Mouse (Mus musculus) liver, embryonic 16.5 days (tissue): ENCODE results near the gene Sppl3. TPM values are rescaled to one million over a fixed set of nuclear protein-coding genes. Genes with fewer than 3 reads are reported as not detected.

Experiments used
- ATAC-seq: fragments of 200-750 bp; cut with Nextera tagmentation; 2 replicates; pipeline ENCODE4 v1.8.0; 2017; ENCODE audit warnings: low read depth, mild to moderate bottlenecking, moderate number of reproducible peaks, moderate library complexity
- H3K27ac ChIP-seq: fragments of 300-500 bp; sonication (generic); 2 replicates; pipeline ENCODE4 v1.5.1; 2014; ENCODE audit warnings: mild to moderate bottlenecking, low read length
- H3K27me3 ChIP-seq: fragments of 300-500 bp; sonication (generic); 2 replicates; pipeline ENCODE4 v1.6.1; 2014; ENCODE audit warnings: low read depth, low read length, mixed read lengths; ENCODE audit not compliant: control insufficient read depth, insufficient read depth
- H3K36me3 ChIP-seq: fragments of 300-500 bp; sonication (generic); 2 replicates; pipeline ENCODE4 v1.6.1; 2014; ENCODE audit warnings: mild to moderate bottlenecking; ENCODE audit not compliant: control insufficient read depth, insufficient read depth
- H3K4me1 ChIP-seq: fragments of 300-500 bp; sonication (generic); 2 replicates; pipeline ENCODE4 v1.6.1; 2014; ENCODE audit warnings: low read depth, low read length, mixed read lengths; ENCODE audit not compliant: control insufficient read depth
- H3K4me2 ChIP-seq: fragments of 300-500 bp; sonication (generic); 2 replicates; pipeline ENCODE4 v1.6.1; 2014; ENCODE audit warnings: low read depth, low read length, mixed read lengths
- H3K4me3 ChIP-seq: fragments of 300-500 bp; sonication (generic); 2 replicates; pipeline ENCODE4 v1.5.1; 2014; ENCODE audit warnings: low read depth, mild to moderate bottlenecking, low read length
- H3K9ac ChIP-seq: fragments of 300-500 bp; sonication (generic); 2 replicates; pipeline ENCODE4 v1.6.1; 2014; ENCODE audit warnings: low read depth, low read length
- H3K9me3 ChIP-seq: fragments of 300-500 bp; sonication (generic); replicated peaks from 2 replicates; pipeline ENCODE4 v1.6.1; 2016; ENCODE audit warnings: low read length; ENCODE audit not compliant: control insufficient read depth
- WGBS: fragments of 180-500 bp; shearing (Covaris S2); extraction: QIAGEN DNeasy Blood & Tissue Kit; methylation state at CpG from one replicate; pipeline ENCODE4 v1.1.7; 2014; ENCODE audit not compliant: insufficient replicate concordance; 5-methylcytosine and 5-hydroxymethylcytosine counted together
- polyA plus RNA-seq: library from polyadenylated mRNA; unstranded; fragments of >200 nt; fragmentation: Nextera tagmentation; extraction: Ambion mirVana; gene quantifications from 2 replicates; pipeline ENCODE4 v1.2.1, GENCODE M21; 2015

The Sppl3 gene
- polyA plus RNA-seq, 1 experiment from 2014 or later = 3.2 TPM

DNA sequence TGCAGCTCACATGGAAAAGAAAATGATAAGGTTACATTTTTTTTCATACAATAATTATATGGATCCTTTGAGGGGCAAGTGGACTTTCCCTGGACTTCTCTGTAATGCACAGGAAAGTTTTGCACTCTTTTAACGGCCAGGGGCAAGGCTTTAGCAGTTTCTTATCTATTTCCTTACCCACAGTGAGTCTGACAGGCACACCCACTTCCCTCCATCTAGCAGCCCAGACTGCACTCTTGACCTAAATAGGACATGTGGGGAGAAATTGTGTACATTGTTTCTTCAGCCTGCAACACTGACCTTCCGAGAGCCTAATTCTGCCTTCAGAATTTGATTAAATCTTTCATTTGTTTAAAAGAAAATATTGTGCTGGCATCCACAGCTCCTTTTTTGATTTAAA is 7.3 kb downstream of the Sppl3 start:
- H3K27me3 ChIP-seq = no peaks in the 10 kb centered on the region
- 1% methylated on average over 2 of the region's 2 CpGs for WGBS
- H3K4me3 ChIP-seq = peak overlapping the region; percentile 8; the same call in 1 of the 2 replicates
- H3K9ac ChIP-seq = no peak overlapping the region
- H3K36me3 ChIP-seq = no peaks in the 10 kb centered on the region
- H3K4me2 ChIP-seq = peak overlapping the region; percentile 70
- peak overlapping the region; percentile 64 for H3K27ac ChIP-seq
- peak; percentile 87 for ATAC-seq
- H3K9me3 ChIP-seq = no peaks in the 10 kb centered on the region
- peaks cover 54% of the 10 kb centered on the region for H3K4me1 ChIP-seq

- peak; percentile 38; the same call in 1 of the 2 replicates for ATAC-seq
- H3K9me3 ChIP-seq = no peaks in the 10 kb centered on the region
- peak overlapping the region; percentile 70 for H3K4me2 ChIP-seq
- H3K27ac ChIP-seq = peak overlapping the region; percentile 85
- no peaks in the 10 kb centered on the region for H3K27me3 ChIP-seq
- no peaks in the 10 kb centered on the region for H3K36me3 ChIP-seq
- H3K4me1 ChIP-seq = peaks cover 48% of the 10 kb centered on the region
- 11% methylated on average over 4 of the region's 4 CpGs for WGBS
- peak overlapping the region; percentile 25 for H3K4me3 ChIP-seq
- peak overlapping the region; percentile 57 for H3K9ac ChIP-seq
These were observed 7.9 kb downstream of the Sppl3 start for GRCm38 (mm10) chr5:115018813-115019212.

- Histone ChIP-seq H3K9ac (no peak overlapping the region), H3K4me3 (no peak overlapping the region), H3K4me2 (no peak overlapping the region), H3K36me3 (no peaks in the 10 kb centered on the region), H3K4me1 (peaks cover 39% of the 10 kb centered on the region), H3K9me3 (no peaks in the 10 kb centered on the region), H3K27ac (no peak overlapping the region), H3K27me3 (no peaks in the 10 kb centered on the region)
- 83% methylated on average over 7 of the region's 7 CpGs for WGBS
- no peak for ATAC-seq
These were observed 11.1 kb downstream of the Sppl3 start for GRCm38 (mm10) chr5:115022021-115022420.

GRCm38 (mm10) chr5:115026170-115026569 is 15.2 kb downstream of the Sppl3 start:
- no peak overlapping the region for H3K27ac ChIP-seq
- no peak overlapping the region for H3K9ac ChIP-seq
- H3K4me2 ChIP-seq = no peak overlapping the region
- no peaks in the 10 kb centered on the region for H3K27me3 ChIP-seq
- H3K4me1 ChIP-seq = peaks cover 24% of the 10 kb centered on the region
- H3K4me3 ChIP-seq = no peak overlapping the region
- no peaks in the 10 kb centered on the region for H3K9me3 ChIP-seq
- ATAC-seq = no peak
- WGBS = 72% methylated on average over 4 of the region's 4 CpGs
- no peaks in the 10 kb centered on the region for H3K36me3 ChIP-seq

DNA sequence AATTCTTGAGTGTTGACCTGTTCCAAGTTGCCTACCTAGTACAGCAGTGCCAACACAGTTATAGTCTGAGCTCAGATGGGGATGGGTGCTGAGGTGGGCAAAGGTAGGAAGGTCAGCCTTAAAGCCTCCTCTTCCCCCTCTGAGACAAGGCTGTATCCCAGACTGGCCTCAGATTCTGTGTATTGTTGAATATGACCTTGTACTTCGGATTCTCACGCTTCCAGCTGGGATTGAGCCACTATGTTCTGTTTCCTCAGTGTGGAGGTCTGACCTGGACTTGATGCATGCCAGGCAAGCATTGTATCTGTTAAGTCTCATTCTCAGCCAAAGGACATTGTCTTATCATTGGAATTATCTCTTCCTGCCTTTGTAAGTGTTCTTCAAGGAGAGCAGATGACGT is 16.2 kb downstream of the Sppl3 start:
- H3K4me2 ChIP-seq = no peak overlapping the region
- 76% methylated on average over 3 of the region's 3 CpGs for WGBS
- no peaks in the 10 kb centered on the region for H3K36me3 ChIP-seq
- peaks cover 24% of the 10 kb centered on the region for H3K4me1 ChIP-seq
- no peak overlapping the region for H3K27ac ChIP-seq
- no peak overlapping the region for H3K9ac ChIP-seq
- ATAC-seq = no peak
- H3K27me3 ChIP-seq = no peaks in the 10 kb centered on the region
- no peaks in the 10 kb centered on the region for H3K9me3 ChIP-seq
- no peak overlapping the region for H3K4me3 ChIP-seq

DNA sequence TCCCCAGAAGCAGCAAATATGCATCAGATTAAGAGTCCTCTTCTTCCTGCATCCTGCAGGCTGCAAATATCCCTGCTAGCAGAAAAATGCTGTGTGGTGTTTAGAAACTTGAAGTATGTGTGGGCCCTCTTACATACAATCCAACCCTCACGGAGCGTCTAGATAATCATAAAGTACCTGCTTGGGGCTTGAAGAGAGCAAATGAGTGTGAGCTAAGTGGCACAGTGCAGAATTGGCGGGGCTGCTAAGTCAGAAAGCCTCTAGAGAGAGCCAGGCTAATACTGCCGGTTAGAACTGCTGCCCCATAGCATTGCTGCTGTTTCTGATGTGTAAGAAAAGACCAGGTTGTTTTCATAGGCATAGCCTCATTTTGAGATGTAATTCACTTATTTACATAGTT is 18.0 kb downstream of the Sppl3 start:
- Histone ChIP-seq H3K9me3 (no peaks in the 10 kb centered on the region), H3K27me3 (no peaks in the 10 kb centered on the region), H3K4me1 (peaks cover 42% of the 10 kb centered on the region), H3K36me3 (no peaks in the 10 kb centered on the region), H3K27ac (no peak overlapping the region), H3K4me3 (no peak overlapping the region), H3K9ac (no peak overlapping the region), H3K4me2 (no peak overlapping the region)
- no peak for ATAC-seq
- WGBS = 88% methylated on average over 4 of the region's 4 CpGs

- H3K9me3 ChIP-seq = no peaks in the 10 kb centered on the region
- H3K4me1 ChIP-seq = peaks cover 42% of the 10 kb centered on the region
- H3K27ac ChIP-seq = no peak overlapping the region
- no peaks in the 10 kb centered on the region for H3K36me3 ChIP-seq
- no peak overlapping the region for H3K9ac ChIP-seq
- no peak overlapping the region for H3K4me3 ChIP-seq
- WGBS = 77% methylated on average over 3 of the region's 3 CpGs
- no peaks in the 10 kb centered on the region for H3K27me3 ChIP-seq
- no peak overlapping the region for H3K4me2 ChIP-seq
- ATAC-seq = no peak
These were observed 18.6 kb downstream of the Sppl3 start for GRCm38 (mm10) chr5:115029509-115029908.

- Histone ChIP-seq H3K9ac (no peak overlapping the region), H3K9me3 (no peaks in the 10 kb centered on the region), H3K4me2 (no peak overlapping the region), H3K4me3 (no peak overlapping the region), H3K27me3 (no peaks in the 10 kb centered on the region), H3K4me1 (peaks cover 40% of the 10 kb centered on the region), H3K36me3 (no peaks in the 10 kb centered on the region), H3K27ac (no peak overlapping the region)
- 70% methylated on average over 5 of the region's 5 CpGs for WGBS
- no peak for ATAC-seq
These were observed 20.6 kb downstream of the Sppl3 start for GRCm38 (mm10) chr5:115031576-115031975.

DNA sequence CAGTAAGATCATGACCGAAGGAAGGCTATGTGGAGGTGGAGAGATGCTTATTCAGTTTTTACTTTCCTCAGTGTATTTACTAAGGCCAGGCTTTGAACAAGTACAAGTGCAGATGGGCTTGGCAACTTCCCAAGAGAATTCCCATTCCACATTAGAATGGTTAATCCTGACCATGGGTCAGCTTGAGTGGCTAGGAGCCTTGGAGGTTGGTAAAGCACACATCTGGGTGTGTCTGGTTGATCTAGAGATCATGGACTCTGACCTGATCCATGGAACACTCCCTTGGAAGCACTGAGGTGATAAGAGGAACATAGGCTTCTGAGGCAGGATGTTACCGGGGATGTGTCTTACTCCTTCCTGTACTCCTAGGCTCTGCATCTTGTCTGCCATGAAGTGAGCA is 21.7 kb downstream of the Sppl3 start:
- Histone ChIP-seq H3K27ac (no peak overlapping the region), H3K9me3 (no peaks in the 10 kb centered on the region), H3K9ac (no peak overlapping the region), H3K4me1 (peaks cover 38% of the 10 kb centered on the region), H3K4me3 (no peak overlapping the region), H3K36me3 (no peaks in the 10 kb centered on the region), H3K4me2 (no peak overlapping the region), H3K27me3 (no peaks in the 10 kb centered on the region)
- ATAC-seq = no peak
- WGBS = 71% methylated on average over 2 of the region's 2 CpGs
